Mouse (Mus musculus) small intestine, adult 2 months (tissue): ENCODE measurements around the gene Hddc2.

ENCODE experiments used
- CTCF ChIP-seq: fragments of 200-500 bp; IDR thresholded peaks from 2 replicates; pipeline ENCODE4 v1.5.1; 2012; ENCODE audit warnings: low read depth, mild to moderate bottlenecking, control low read depth, inconsistent platforms, low read length, moderate library complexity, mixed read lengths; ENCODE audit not compliant: insufficient replicate concordance, insufficient read length; ENCODE audit errors: extremely low read depth
- POLR2A ChIP-seq: fragments of 200-500 bp; IDR thresholded peaks from 2 replicates; pipeline ENCODE4 v1.6.1; 2012; ENCODE audit warnings: low read depth, mild to moderate bottlenecking, control low read depth, inconsistent platforms, low read length, moderate library complexity

DNA sequence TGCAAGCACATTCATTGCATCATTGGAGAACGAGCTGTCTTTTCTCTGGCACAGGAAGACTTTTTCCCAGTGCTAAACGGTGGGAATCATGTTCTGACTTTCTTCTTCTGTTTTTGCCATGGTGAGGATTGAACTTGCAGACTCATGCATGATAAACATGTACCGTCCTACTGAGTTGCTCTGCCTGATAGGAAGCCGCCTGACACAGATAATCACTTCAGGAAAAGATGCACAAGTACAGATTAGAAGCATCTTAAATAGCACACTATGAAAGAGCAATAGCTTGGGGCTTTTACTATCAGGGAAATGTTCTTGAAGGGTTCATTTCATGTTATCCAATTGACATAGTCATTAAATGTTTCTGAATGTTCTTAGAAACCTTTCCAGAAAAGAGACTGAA is 46.6 kb downstream of the Hddc2 start:
- TF ChIP-seq CTCF (no peak), POLR2A (no peak)
